Mouse (Mus musculus) hindbrain, embryonic 15.5 days (tissue): ENCODE data around the gene St6galnac3. TPM values are rescaled to one million over a fixed set of nuclear protein-coding genes. Genes with fewer than 3 reads are reported as not detected.

Source experiments
- ATAC-seq: fragments of 200-750 bp; cut with Nextera tagmentation; 2 replicates; pipeline ENCODE4 v1.8.0; 2017; ENCODE audit warnings: low read depth, moderate number of reproducible peaks, moderate TSS enrichment; ENCODE audit not compliant: low FRiP score
- H3K27ac ChIP-seq: fragments of 300-500 bp; sonication (generic); replicated peaks from 2 replicates; pipeline ENCODE4 v1.5.1; 2015; ENCODE audit warnings: mild to moderate bottlenecking, inconsistent platforms
- H3K27me3 ChIP-seq: fragments of 300-500 bp; sonication (generic); 2 replicates; pipeline ENCODE4 v1.6.1; 2015; ENCODE audit warnings: control low read depth, inconsistent platforms
- H3K36me3 ChIP-seq: fragments of 300-500 bp; sonication (generic); 2 replicates; pipeline ENCODE4 v1.6.1; 2015; ENCODE audit warnings: control low read depth, inconsistent platforms
- H3K4me1 ChIP-seq: fragments of 300-500 bp; sonication (generic); replicated peaks from 2 replicates; pipeline ENCODE4 v1.6.1; 2015; ENCODE audit warnings: control low read depth, inconsistent platforms
- H3K4me2 ChIP-seq: fragments of 300-500 bp; sonication (generic); 2 replicates; pipeline ENCODE4 v1.6.1; 2015; ENCODE audit warnings: moderate library complexity, mild to moderate bottlenecking, inconsistent platforms
- H3K4me3 ChIP-seq: fragments of 300-500 bp; sonication (generic); 2 replicates; pipeline ENCODE4 v1.5.1; 2015; ENCODE audit warnings: mild to moderate bottlenecking, inconsistent platforms
- H3K9ac ChIP-seq: fragments of 300-500 bp; sonication (generic); 2 replicates; pipeline ENCODE4 v1.6.1; 2015; ENCODE audit warnings: inconsistent platforms
- H3K9me3 ChIP-seq: fragments of 300-500 bp; sonication (generic); 2 replicates; pipeline ENCODE4 v1.6.1; 2016; ENCODE audit warnings: control low read depth, inconsistent platforms
- WGBS: fragments of 180-500 bp; shearing (Covaris S2); methylation state at CpG from one replicate; pipeline ENCODE4 v1.1.7; 2015; 5-methylcytosine and 5-hydroxymethylcytosine counted together
- polyA plus RNA-seq: library from polyadenylated mRNA; unstranded; fragments of >200 nt; fragmentation: Nextera tagmentation; extraction: Ambion mirVana; gene quantifications from 2 replicates; pipeline ENCODE4 v1.2.1, GENCODE M21; 2015

The St6galnac3 gene
- polyA plus RNA-seq, 1 experiment from 2014 or later: 23.1 TPM

GRCm38 (mm10) chr3:153276101-153276829, 448.7 kb downstream of the St6galnac3 start:
- ATAC-seq: no peak; the same call in 1 of the 2 replicates
- WGBS: 59% methylated on average over 8 of the region's 8 CpGs
- peak overlapping the region; percentile 31 for H3K4me2 ChIP-seq
- H3K4me1 ChIP-seq: peaks cover 21% of the 10 kb centered on the region
- 0 out of 2 replicates have a peak, but pooled peaks cover 3% of the 10 kb centered on the region for H3K36me3 ChIP-seq
- peak overlapping the region; percentile 66 for H3K27ac ChIP-seq
- no peak overlapping the region for H3K4me3 ChIP-seq
- no peak overlapping the region for H3K9ac ChIP-seq
- no peaks in the 10 kb centered on the region for H3K27me3 ChIP-seq
- no peaks in the 10 kb centered on the region for H3K9me3 ChIP-seq

GRCm38 (mm10) chr3:153272241-153272640, 452.7 kb downstream of the St6galnac3 start:
- H3K4me1 ChIP-seq: peaks cover 10% of the 10 kb centered on the region
- H3K4me2 ChIP-seq: no peak overlapping the region
- 61% methylated on average over 1 of the region's 1 CpGs for WGBS
- no peak overlapping the region for H3K9ac ChIP-seq
- H3K4me3 ChIP-seq: no peak overlapping the region
- ATAC-seq: no peak
- H3K9me3 ChIP-seq: no peaks in the 10 kb centered on the region
- 0 out of 2 replicates have a peak, but pooled peaks cover 3% of the 10 kb centered on the region for H3K36me3 ChIP-seq
- H3K27ac ChIP-seq: no peak overlapping the region
- H3K27me3 ChIP-seq: no peaks in the 10 kb centered on the region

- Histone ChIP-seq H3K4me3 (no peak overlapping the region), H3K27me3 (no peaks in the 10 kb centered on the region), H3K4me1 (0 out of 2 replicates have a peak, but pooled peaks cover 5% of the 10 kb centered on the region), H3K36me3 (no peaks in the 10 kb centered on the region), H3K9ac (no peak overlapping the region), H3K9me3 (no peaks in the 10 kb centered on the region), H3K4me2 (no peak overlapping the region), H3K27ac (no peak overlapping the region)
- 79% methylated on average over 8 of the region's 8 CpGs for WGBS
- ATAC-seq: no peak
Observed at GRCm38 (mm10) chr3:153267397-153267796, 457.6 kb downstream of the St6galnac3 start.

- Histone ChIP-seq H3K4me3 (no peak overlapping the region), H3K4me2 (no peak overlapping the region), H3K27me3 (no peaks in the 10 kb centered on the region), H3K27ac (no peak overlapping the region), H3K4me1 (peaks cover 12% of the 10 kb centered on the region; the same call in 1 of the 2 replicates), H3K9me3 (no peaks in the 10 kb centered on the region), H3K9ac (no peak overlapping the region), H3K36me3 (no peaks in the 10 kb centered on the region)
- ATAC-seq: no peak
- WGBS: 78% methylated on average over 5 of the region's 5 CpGs
Observed at GRCm38 (mm10) chr3:153261985-153262384, 463.0 kb downstream of the St6galnac3 start.

GRCm38 (mm10) chr3:153260225-153260933, 464.6 kb downstream of the St6galnac3 start:
- H3K9ac ChIP-seq: no peak overlapping the region
- H3K27ac ChIP-seq: no peak overlapping the region
- peaks cover 7% of the 10 kb centered on the region; the same call in 1 of the 2 replicates for H3K4me1 ChIP-seq
- no peaks in the 10 kb centered on the region for H3K9me3 ChIP-seq
- no peaks in the 10 kb centered on the region for H3K36me3 ChIP-seq
- 59% methylated on average over 7 of the region's 7 CpGs for WGBS
- no peak overlapping the region for H3K4me2 ChIP-seq
- H3K4me3 ChIP-seq: no peak overlapping the region
- ATAC-seq: no peak
- H3K27me3 ChIP-seq: no peaks in the 10 kb centered on the region

GRCm38 (mm10) chr3:153255910-153256309, 469.1 kb downstream of the St6galnac3 start:
- no peaks in the 10 kb centered on the region for H3K36me3 ChIP-seq
- H3K4me2 ChIP-seq: no peak overlapping the region
- H3K27me3 ChIP-seq: no peaks in the 10 kb centered on the region
- WGBS: 90% methylated on average over 8 of the region's 8 CpGs
- no peaks in the 10 kb centered on the region for H3K9me3 ChIP-seq
- no peak for ATAC-seq
- H3K4me3 ChIP-seq: no peak overlapping the region
- H3K4me1 ChIP-seq: 0 out of 2 replicates have a peak, but pooled peaks cover 3% of the 10 kb centered on the region
- no peak overlapping the region for H3K9ac ChIP-seq
- H3K27ac ChIP-seq: no peak overlapping the region

- Histone ChIP-seq H3K27ac (no peak overlapping the region), H3K4me3 (no peak overlapping the region), H3K4me1 (no peaks in the 10 kb centered on the region), H3K9ac (no peak overlapping the region), H3K27me3 (no peaks in the 10 kb centered on the region), H3K9me3 (no peaks in the 10 kb centered on the region), H3K4me2 (no peak overlapping the region), H3K36me3 (no peaks in the 10 kb centered on the region)
- ATAC-seq: no peak
- 77% methylated on average over 3 of the region's 3 CpGs for WGBS
Observed at GRCm38 (mm10) chr3:153251653-153252052, 473.3 kb downstream of the St6galnac3 start.

- Histone ChIP-seq H3K4me1 (no peaks in the 10 kb centered on the region), H3K9ac (no peak overlapping the region), H3K9me3 (no peaks in the 10 kb centered on the region), H3K27me3 (no peaks in the 10 kb centered on the region), H3K4me3 (no peak overlapping the region), H3K4me2 (no peak overlapping the region), H3K27ac (no peak overlapping the region), H3K36me3 (no peaks in the 10 kb centered on the region)
- WGBS: 58% methylated on average over 9 of the region's 9 CpGs
- peak; percentile 63; the same call in 1 of the 2 replicates for ATAC-seq
Observed at GRCm38 (mm10) chr3:153250598-153251257, 474.2 kb downstream of the St6galnac3 start.

GRCm38 (mm10) chr3:153248866-153249265, 476.1 kb downstream of the St6galnac3 start:
- no peaks in the 10 kb centered on the region for H3K9me3 ChIP-seq
- H3K4me2 ChIP-seq: no peak overlapping the region
- no peaks in the 10 kb centered on the region for H3K36me3 ChIP-seq
- no peak overlapping the region for H3K4me3 ChIP-seq
- WGBS: 80% methylated on average over 2 of the region's 2 CpGs
- no peaks in the 10 kb centered on the region for H3K4me1 ChIP-seq
- H3K27me3 ChIP-seq: no peaks in the 10 kb centered on the region
- ATAC-seq: no peak
- no peak overlapping the region for H3K9ac ChIP-seq
- H3K27ac ChIP-seq: no peak overlapping the region

GRCm38 (mm10) chr3:153248029-153248428, 476.9 kb downstream of the St6galnac3 start:
- no peaks in the 10 kb centered on the region for H3K27me3 ChIP-seq
- H3K36me3 ChIP-seq: no peaks in the 10 kb centered on the region
- H3K4me2 ChIP-seq: no peak overlapping the region
- no peaks in the 10 kb centered on the region for H3K4me1 ChIP-seq
- H3K27ac ChIP-seq: no peak overlapping the region
- H3K4me3 ChIP-seq: no peak overlapping the region
- no peak overlapping the region for H3K9ac ChIP-seq
- WGBS: 34% methylated on average over 4 of the region's 4 CpGs
- ATAC-seq: no peak
- no peaks in the 10 kb centered on the region for H3K9me3 ChIP-seq

GRCm38 (mm10) chr3:153242524-153242923, 482.4 kb downstream of the St6galnac3 start:
- 76% methylated on average over 5 of the region's 5 CpGs for WGBS
- Histone ChIP-seq H3K9ac (no peak overlapping the region), H3K4me2 (no peak overlapping the region), H3K4me3 (no peak overlapping the region), H3K9me3 (no peaks in the 10 kb centered on the region), H3K27ac (no peak overlapping the region), H3K4me1 (peaks cover 3% of the 10 kb centered on the region; the same call in 1 of the 2 replicates), H3K36me3 (no peaks in the 10 kb centered on the region), H3K27me3 (no peaks in the 10 kb centered on the region)
- ATAC-seq: no peak

GRCm38 (mm10) chr3:153241134-153241533, 483.8 kb downstream of the St6galnac3 start:
- 77% methylated on average over 4 of the region's 4 CpGs for WGBS

More at GRCm38 (mm10) chr3:153241134-153241533, 483.8 kb downstream of the St6galnac3 start:
- Histone ChIP-seq H3K27me3 (no peaks in the 10 kb centered on the region), H3K9me3 (no peaks in the 10 kb centered on the region), H3K4me2 (no peak overlapping the region), H3K4me1 (peaks cover 3% of the 10 kb centered on the region; the same call in 1 of the 2 replicates), H3K36me3 (no peaks in the 10 kb centered on the region), H3K9ac (no peak overlapping the region), H3K4me3 (no peak overlapping the region), H3K27ac (no peak overlapping the region)
- ATAC-seq: no peak
